Mouse (Mus musculus) spleen, postnatal 10 days (tissue): ENCODE results near the gene Mdm2.

ENCODE experiments used
- DNase-seq, 2 experiments: peaks; one replicate each; pipeline ENCODE4 v3.0.0; 2021 to 2022; ENCODE audit warnings: low spot score in 2 of 2

The Mdm2 gene

GRCm38 (mm10) chr10:117682858-117683733, 27.5 kb downstream of the Mdm2 start:
- no peak for DNase-seq

GRCm38 (mm10) chr10:117681999-117682857, 28.3 kb downstream of the Mdm2 start:
- DNase-seq = peak in 1 of 2 experiments; percentile 58

DNA sequence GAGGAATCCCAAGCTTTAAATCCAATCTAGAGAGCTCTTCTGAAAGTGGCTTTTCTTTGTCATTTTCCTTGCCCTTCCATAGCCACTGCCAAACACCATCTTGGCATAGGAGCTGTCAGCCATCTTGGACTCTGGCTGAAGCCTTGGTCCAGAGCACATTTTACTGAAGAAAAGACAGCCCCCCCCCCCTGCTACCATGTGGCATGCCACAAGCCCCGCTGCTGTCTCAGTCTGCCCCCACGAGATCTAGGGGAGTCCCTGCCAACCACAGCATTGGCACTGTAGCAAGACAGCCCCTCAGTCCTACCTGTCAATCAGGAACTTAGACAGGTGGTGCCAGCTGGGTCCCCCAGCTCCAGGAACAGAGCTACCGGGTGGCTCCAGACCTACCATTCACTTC, 29.0 kb downstream of the Mdm2 start:
- DNase-seq = no peak

- no peak for DNase-seq
Measured at GRCm38 (mm10) chr10:117680868-117681513, 29.6 kb downstream of the Mdm2 start.

DNA sequence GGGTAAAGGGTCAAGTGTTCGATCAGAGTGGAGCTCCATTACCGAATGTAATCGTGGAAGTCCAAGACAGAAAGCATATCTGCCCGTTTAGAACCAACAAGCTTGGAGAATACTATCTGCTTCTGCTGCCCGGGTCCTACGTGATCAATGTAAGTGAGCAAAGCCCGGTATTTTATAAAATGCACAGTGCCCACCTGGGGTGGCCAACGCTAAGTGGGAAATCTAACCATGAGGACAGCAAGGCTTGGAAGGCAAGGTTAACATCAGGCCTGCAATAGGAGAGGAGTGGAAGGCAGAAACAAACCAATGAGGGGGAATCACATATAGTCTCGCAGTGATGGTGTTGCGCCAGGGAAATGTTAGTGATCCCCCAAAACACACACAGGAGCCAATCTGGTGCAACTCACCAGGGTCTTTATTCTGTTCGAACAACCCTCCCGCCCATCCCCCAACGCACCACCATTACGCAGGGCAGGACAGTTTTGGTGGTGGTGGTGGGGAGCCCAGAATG, 30.5 kb downstream of the Mdm2 start:
- no peak for DNase-seq

DNA sequence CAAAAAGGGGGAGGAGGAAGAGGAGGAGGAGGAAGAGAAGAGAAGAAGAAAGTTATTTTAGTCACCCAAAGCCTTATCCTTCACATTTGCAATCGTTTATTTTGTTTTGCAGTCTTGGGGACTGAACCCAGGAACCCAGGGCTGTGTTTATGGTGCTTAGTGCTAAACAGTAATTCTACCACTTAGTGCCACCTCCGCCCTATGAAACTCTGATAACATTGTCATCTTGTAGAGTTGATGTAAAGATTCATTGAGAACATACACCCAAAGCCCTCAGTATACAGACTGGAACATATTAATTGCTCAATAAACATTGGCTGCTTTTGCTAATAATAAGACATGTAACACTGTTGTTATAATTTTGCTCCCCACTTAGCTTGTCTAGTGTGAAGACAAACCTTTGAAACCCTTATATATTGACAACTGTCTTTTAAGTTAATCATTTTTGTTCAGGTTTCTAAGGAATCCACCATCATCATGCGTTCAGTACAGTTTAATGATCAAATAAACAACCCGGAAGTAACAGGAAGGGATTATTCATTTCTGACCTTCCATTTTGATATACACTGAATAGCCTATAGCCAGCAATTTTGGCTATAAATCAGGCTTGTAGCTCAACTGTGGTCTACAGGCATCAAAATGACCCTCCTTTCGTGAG, 31.4 kb downstream of the Mdm2 start:
- DNase-seq = no peak

- DNase-seq = no peak
Measured at GRCm38 (mm10) chr10:117678357-117678756, 32.2 kb downstream of the Mdm2 start.

DNA sequence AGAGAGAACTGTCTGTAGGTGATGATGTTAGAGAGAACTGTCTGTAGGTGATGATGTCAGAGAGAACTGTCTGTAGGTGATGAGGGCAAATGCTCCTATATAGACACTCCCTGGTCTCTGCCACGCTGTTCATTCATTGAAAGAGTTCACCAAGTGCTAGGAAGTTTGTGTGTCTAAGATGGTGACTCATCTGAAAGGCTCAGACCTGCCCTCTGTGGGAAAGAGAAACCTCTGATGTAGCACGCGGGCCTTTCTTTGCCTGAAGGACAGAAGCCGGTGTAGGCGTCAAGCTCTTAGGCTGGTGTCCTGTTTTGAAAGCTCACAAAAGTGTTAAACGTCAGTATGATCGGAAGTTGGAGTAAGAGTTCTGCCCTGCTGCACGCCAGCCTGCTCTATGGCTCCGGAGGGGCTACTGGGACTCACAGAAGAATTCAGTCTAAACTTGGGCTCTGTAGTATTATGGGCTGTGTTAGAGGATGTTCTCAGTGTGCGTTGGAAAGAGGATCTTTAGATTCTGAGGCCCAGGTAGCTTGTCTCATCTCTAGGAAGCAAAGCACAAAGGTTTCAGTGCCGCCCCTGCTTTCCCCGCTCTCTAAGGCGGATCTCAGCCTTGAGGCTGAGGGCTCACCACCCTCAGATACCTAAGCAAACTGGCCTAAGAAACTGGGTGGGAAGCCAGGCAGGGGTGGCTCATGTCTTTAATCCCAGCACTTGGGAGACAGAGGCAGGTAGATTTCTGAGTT, 32.9 kb downstream of the Mdm2 start:
- no peak for DNase-seq

DNA sequence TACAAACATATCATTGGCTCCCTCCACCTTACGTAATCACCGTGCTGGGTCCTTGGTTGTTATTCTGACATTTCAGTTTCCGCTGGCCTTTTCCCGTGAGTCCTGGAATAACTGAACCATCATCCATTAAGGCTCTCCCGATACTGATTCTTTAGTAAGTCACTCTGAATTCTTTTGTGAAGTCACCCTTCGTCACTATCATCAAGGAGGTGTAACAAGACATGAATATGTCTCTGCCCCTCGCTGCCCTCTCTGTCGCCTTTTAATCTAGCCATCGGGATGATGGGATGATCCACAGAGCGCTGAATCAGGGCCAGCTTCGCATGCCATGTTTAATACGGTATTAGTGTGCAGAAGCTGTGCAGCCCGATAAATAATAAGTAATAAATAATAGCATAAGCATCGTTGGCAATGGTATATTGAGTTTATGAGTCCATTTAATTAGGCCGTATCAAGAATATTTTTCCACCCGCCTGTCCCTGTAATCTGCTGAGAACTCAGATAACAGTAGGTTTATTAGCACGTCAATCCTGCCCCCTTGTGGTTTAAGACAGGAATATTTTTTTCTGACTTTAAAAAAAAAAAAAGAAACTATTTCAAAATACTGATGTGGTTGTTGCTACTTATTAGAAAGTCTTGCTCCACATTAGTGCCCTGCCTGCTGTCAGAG, 33.8 kb downstream of the Mdm2 start:
- DNase-seq = no peak

- DNase-seq = no peak
Measured at GRCm38 (mm10) chr10:117676036-117676643, 34.4 kb downstream of the Mdm2 start.

DNA sequence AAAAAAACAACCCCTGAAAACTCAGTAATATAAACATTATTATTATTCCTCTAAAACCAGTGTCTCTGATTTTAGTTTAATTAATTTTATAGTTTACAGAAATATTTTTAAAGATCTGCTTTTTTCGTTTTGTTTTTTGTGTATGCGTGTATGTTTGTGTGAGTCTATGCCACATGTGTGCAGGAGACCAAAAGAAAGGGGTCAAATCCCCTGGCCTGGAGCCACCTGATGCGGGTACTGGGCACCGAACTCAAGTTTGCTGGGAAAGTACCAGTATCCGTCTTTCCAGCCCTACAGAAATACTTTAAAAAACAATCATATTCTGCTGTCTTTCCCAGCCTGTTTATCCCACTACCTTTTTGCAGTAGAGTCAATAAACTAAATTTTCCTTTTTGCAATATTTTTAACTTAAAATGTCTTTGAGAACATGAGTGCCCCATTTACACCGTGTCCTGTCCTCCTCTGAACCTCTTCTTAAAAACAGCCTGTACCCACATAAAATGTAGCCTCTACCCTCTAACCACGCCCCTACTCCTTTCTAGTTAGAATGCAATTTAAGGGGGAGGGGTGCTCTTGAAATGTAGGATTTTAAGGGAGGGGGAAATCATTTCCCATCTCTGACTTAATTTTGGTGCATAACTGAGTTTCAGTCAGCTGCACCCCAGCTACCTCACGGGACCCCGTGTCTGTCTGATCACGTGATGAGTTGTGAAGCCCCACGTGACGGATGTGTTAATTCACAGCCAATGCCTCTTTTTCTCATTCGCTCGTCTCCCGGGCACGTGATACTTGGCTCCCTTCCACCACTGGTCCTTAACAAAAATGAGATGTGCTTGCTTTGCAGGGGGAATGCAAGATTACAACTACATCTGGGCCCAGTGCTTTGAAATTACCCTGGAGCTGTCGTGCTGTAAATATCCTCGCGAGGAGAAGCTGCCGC, 35.2 kb downstream of the Mdm2 start:
- DNase-seq = peak in 1 of 2 experiments; percentile 64

GRCm38 (mm10) chr10:117674359-117675019, 36.1 kb downstream of the Mdm2 start:
- DNase-seq = no peak

GRCm38 (mm10) chr10:117673913-117674312, 36.6 kb downstream of the Mdm2 start:
- no peak for DNase-seq

GRCm38 (mm10) chr10:117672693-117673092, 37.9 kb downstream of the Mdm2 start:
- DNase-seq = no peak

DNA sequence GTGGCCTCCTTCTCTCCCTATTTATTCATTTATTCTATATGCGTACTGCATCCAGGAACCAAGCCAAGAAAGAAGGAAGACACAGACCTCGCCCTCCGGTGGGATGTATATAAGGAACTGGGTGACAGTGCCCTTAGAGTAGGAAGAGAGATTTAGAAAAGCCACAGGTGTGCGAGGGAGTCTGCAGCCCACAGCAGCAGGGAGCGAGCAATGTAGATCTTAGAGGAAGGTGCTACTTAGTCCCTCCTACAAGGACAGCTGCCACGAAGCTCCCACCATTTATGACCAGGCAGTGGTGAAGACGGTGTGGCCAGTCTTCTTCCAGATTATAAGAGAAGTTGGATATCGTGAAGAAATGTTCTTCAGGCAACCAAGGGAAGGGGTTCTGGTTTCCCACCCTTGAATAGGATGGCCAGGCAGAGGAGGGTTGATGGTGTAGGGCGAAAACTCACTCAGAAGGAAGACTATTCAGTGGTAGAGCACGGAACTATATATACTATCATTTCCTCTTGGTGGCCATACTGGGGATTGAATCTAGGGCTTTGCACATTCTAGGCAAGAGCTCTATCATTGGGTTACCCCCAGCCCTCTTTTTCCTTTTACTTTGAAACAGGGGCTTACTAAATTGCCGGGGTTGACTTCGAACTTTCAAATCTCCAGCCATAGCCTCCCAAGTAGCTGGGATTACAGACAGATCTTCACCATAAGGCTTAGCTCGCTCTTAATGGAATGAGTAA, 38.5 kb downstream of the Mdm2 start:
- no peak for DNase-seq

GRCm38 (mm10) chr10:117671266-117671665, 39.3 kb downstream of the Mdm2 start:
- no peak for DNase-seq

DNA sequence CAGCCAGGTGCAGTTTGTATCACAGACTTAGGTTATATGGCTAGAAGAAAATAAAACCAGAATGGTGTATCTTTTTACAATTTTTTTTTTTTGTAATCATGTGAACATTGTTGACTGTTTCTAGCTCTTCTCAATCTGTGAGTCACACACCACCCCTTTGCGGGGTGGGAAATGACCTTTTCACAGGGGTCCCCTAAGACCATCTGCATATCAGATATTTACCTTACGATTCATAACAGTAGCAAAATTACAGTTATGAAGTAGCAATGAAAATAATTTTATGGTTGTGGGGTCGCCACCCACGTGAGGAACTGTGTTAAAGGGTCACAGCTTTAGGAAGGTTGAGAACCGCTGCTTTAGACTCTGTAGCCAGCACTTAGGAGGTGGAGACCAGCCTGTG, 39.8 kb downstream of the Mdm2 start:
- DNase-seq = no peak
